Mouse (Mus musculus) liver, adult 2 months (tissue): Measurements from ENCODE around the gene Ttll5. TPM values are rescaled to one million over a fixed set of nuclear protein-coding genes. Genes with fewer than 3 reads are reported as not detected.

Source experiments
- DNase-seq: peaks from one replicate; pipeline ENCODE4 v3.0.0-alpha.2; 2011; ENCODE audit warnings: low read depth, low spot score; ENCODE audit errors: extremely low read depth
- H3K27ac ChIP-seq: fragments of 200-500 bp; replicated peaks from 2 replicates; pipeline ENCODE4 v1.5.1; 2012; ENCODE audit warnings: low read depth, mild to moderate bottlenecking, control low read depth, inconsistent platforms, low read length; ENCODE audit not compliant: insufficient read depth
- H3K27me3 ChIP-seq: fragments of 200-500 bp; 2 replicates; pipeline ENCODE4 v1.6.1; 2012; ENCODE audit warnings: mild to moderate bottlenecking, moderate library complexity, low read length, inconsistent platforms; ENCODE audit not compliant: control insufficient read depth, insufficient read depth
- H3K36me3 ChIP-seq: fragments of 200-500 bp; 2 replicates; pipeline ENCODE4 v1.6.1; 2012; ENCODE audit warnings: low read length, inconsistent platforms; ENCODE audit not compliant: control insufficient read depth, insufficient read depth
- H3K4me1 ChIP-seq: fragments of 200-500 bp; 2 replicates; pipeline ENCODE4 v1.6.1; 2011; ENCODE audit warnings: low read length; ENCODE audit not compliant: control insufficient read depth, insufficient read depth
- H3K4me3 ChIP-seq: fragments of 200-500 bp; 2 replicates; pipeline ENCODE4 v1.5.1; 2011; ENCODE audit warnings: low read depth, mild to moderate bottlenecking, control low read depth, low read length, moderate library complexity; ENCODE audit not compliant: insufficient read depth
- H3K79me2 ChIP-seq: fragments of 200-500 bp; 2 replicates; pipeline ENCODE4 v1.6.1; 2012; ENCODE audit warnings: inconsistent platforms, mild to moderate bottlenecking, low read length, moderate library complexity; ENCODE audit not compliant: control insufficient read depth, insufficient read depth
- H3K9ac ChIP-seq: fragments of 200-500 bp; 2 replicates; pipeline ENCODE4 v1.6.1; 2012; ENCODE audit warnings: low read depth, mild to moderate bottlenecking, control low read depth, inconsistent platforms, low read length
- CTCF ChIP-seq: fragments of 200-500 bp; IDR thresholded peaks from 2 replicates; pipeline ENCODE4 v1.5.1; 2011; ENCODE audit warnings: low read depth, low read length, control low read depth
- POLR2A ChIP-seq: fragments of 200-500 bp; IDR thresholded peaks from 2 replicates; pipeline ENCODE4 v1.6.1; 2011; ENCODE audit warnings: low read length, control low read depth; ENCODE audit not compliant: insufficient read depth; ENCODE audit errors: extremely low read depth
- WGBS: fragments of 180-500 bp; shearing (Covaris S2); methylation state at CpG from one replicate; pipeline ENCODE4 v1.1.7; 2018; 5-methylcytosine and 5-hydroxymethylcytosine counted together
- polyA plus RNA-seq: library from polyadenylated mRNA; depleted of rRNA; stranded (reverse); fragments of >200 nt; gene quantifications from 2 replicates; pipeline ENCODE4 v1.2.3, GENCODE M21; 2012
- total RNA-seq: library from RNA; depleted of rRNA; stranded (reverse); fragments of >200 nt; gene quantifications from 2 replicates; pipeline ENCODE4 v1.2.3, GENCODE M21; 2014

The Ttll5 gene
- total and polyA plus RNA-seq, 2 experiments, result 7.6 to 13.1 TPM

GRCm38 (mm10) chr12:85859511-85860189, 35.2 kb downstream of the Ttll5 start:
- 91% methylated on average over 3 of the region's 3 CpGs for WGBS
- Histone ChIP-seq H3K27me3 (no peaks in the 10 kb centered on the region), H3K4me3 (no peak overlapping the region), H3K4me1 (no peaks in the 10 kb centered on the region), H3K27ac (no peak overlapping the region), H3K36me3 (peaks cover 15% of the 10 kb centered on the region), H3K79me2 (no peaks in the 10 kb centered on the region), H3K9ac (no peak overlapping the region)
- TF ChIP-seq CTCF (no peak), POLR2A (no peak)
- no peak for DNase-seq

- no peaks in the 10 kb centered on the region for H3K27me3 ChIP-seq
- no peak for TF ChIP-seq POLR2A
- no peak for TF ChIP-seq CTCF
- no peaks in the 10 kb centered on the region for H3K79me2 ChIP-seq
- DNase-seq, result no peak
- H3K36me3 ChIP-seq, result peaks cover 15% of the 10 kb centered on the region
- no peak overlapping the region for H3K9ac ChIP-seq
- H3K4me1 ChIP-seq, result no peaks in the 10 kb centered on the region
- WGBS, result 46% methylated on average over 2 of the region's 2 CpGs
- no peak overlapping the region for H3K4me3 ChIP-seq
- no peak overlapping the region for H3K27ac ChIP-seq
Observed at GRCm38 (mm10) chr12:85862514-85862913, 38.1 kb downstream of the Ttll5 start.

- no peak overlapping the region for H3K27ac ChIP-seq
- 93% methylated on average over 3 of the region's 3 CpGs for WGBS
- no peak overlapping the region for H3K9ac ChIP-seq
- H3K4me3 ChIP-seq, result no peak overlapping the region
- H3K27me3 ChIP-seq, result no peaks in the 10 kb centered on the region
- no peaks in the 10 kb centered on the region for H3K79me2 ChIP-seq
- no peaks in the 10 kb centered on the region for H3K4me1 ChIP-seq
- TF ChIP-seq POLR2A, result no peak
- TF ChIP-seq CTCF, result no peak
- peaks cover 11% of the 10 kb centered on the region for H3K36me3 ChIP-seq
- DNase-seq, result peak; percentile 8
Observed at GRCm38 (mm10) chr12:85865526-85865925, 41.1 kb downstream of the Ttll5 start.

- DNase-seq, result peak; percentile 24
- TF ChIP-seq CTCF, result no peak
- no peak for TF ChIP-seq POLR2A
- no peak overlapping the region for H3K9ac ChIP-seq
- H3K79me2 ChIP-seq, result no peaks in the 10 kb centered on the region
- H3K4me1 ChIP-seq, result no peaks in the 10 kb centered on the region
- H3K4me3 ChIP-seq, result no peak overlapping the region
- WGBS, result 42% methylated on average over 4 of the region's 4 CpGs
- H3K27ac ChIP-seq, result no peak overlapping the region
- H3K27me3 ChIP-seq, result no peaks in the 10 kb centered on the region
- peaks cover 11% of the 10 kb centered on the region for H3K36me3 ChIP-seq
Observed at GRCm38 (mm10) chr12:85866624-85867023, 42.2 kb downstream of the Ttll5 start.

- H3K4me1 ChIP-seq, result no peaks in the 10 kb centered on the region
- H3K27ac ChIP-seq, result no peak overlapping the region
- TF ChIP-seq POLR2A (no peak), CTCF (no peak)
- no peak overlapping the region for H3K4me3 ChIP-seq
- H3K27me3 ChIP-seq, result no peaks in the 10 kb centered on the region
- H3K79me2 ChIP-seq, result no peaks in the 10 kb centered on the region
- peaks cover 11% of the 10 kb centered on the region for H3K36me3 ChIP-seq
- no peak overlapping the region for H3K9ac ChIP-seq
- DNase-seq, result no peak
Observed at GRCm38 (mm10) chr12:85867125-85867524, 42.7 kb downstream of the Ttll5 start.

- H3K79me2 ChIP-seq, result no peaks in the 10 kb centered on the region
- 72% methylated on average over 6 of the region's 6 CpGs for WGBS
- H3K27ac ChIP-seq, result no peak overlapping the region
- no peaks in the 10 kb centered on the region for H3K27me3 ChIP-seq
- H3K4me1 ChIP-seq, result no peaks in the 10 kb centered on the region
- H3K36me3 ChIP-seq, result peaks cover 4% of the 10 kb centered on the region
- H3K4me3 ChIP-seq, result no peak overlapping the region
- TF ChIP-seq CTCF, result no peak
- no peak for TF ChIP-seq POLR2A
- no peak overlapping the region for H3K9ac ChIP-seq
- DNase-seq, result peak; percentile 37
Observed at GRCm38 (mm10) chr12:85869423-85869822, 45.0 kb downstream of the Ttll5 start.
